Mouse (Mus musculus): ENCODE measurements at regions not wholly inside any gene's neighbourhood (a gene's known extent, or its start where the extent isn't known, plus 50 kb on each side); places are given as distances from the start of the nearest gene placed in this dataset.

DNA sequence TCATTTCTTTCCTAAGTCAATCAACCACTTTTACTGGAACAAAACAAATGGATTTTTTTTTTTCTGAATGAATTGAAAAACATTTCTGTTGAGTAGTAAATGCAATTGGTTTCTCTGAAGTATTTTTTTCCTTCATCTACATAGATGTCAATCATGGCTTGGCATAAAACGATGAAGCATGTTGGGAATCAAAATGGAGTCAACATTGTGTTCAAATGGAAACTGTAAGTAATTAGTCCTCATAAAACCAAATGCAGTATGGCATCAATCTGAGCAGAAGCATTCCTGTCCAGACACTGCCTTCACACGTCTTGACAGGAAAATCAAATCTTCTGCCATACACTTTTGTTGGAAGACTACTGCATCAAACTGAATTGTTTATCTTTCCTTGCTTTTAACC is 237.0 kb downstream of the Pcdh18 start:
- DNase-seq: no peak

- DNase-seq: no peak
These were observed 252.5 kb downstream of the Pcdh18 start for GRCm38 (mm10) chr3:49504581-49504980.

- DNase-seq: no peak
These were observed 254.8 kb downstream of the Pcdh18 start for GRCm38 (mm10) chr3:49502351-49502750.

DNA sequence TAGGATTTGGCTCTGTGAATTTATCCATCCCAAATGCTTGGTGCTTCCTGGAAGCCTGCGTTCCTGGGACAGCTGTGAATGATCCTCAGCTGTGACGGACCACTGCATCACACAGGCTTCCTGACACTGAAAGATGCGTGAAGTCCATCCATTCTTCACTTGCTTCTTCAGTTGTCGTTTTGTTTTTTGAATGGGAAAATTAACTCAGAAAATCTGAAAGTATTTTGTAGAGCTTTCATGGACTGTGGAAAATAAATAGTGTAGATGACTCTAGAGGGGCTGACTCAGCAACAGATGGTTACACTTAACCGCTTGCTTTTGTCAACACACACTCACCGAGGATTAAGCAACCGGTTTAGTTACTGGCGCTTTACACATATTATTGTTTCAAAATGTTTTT is 272.0 kb downstream of the Pcdh18 start:
- DNase-seq: no peak
